Mouse (Mus musculus): ENCODE measurements around the gene Tspan11.

DNA sequence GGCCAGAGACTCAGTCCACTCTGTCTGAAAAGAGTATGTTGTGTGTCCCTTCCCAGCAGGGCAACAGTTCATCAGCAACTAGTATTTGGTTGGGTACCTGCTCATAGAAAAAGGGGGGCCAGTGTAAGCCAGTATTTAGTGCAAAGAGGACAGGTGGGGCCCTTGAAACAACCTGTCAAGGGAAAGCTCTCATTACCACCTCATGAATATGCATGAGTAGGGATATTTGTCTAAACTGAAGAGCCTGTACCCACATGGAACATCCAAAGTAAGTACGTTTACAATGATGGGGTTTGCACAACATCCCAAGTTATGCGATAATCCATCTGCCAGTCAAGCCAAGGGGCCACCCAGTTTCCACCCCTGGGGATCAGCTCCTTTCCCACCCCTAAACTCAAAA, 47.9 kb upstream of the Tspan11 start:
- no peak for TF ChIP-seq CTCF (IDR thresholded peaks at IDR 0.05; ENCODE audit: insufficient read depth, low read length)
- TF ChIP-seq POLR2A (IDR thresholded peaks at IDR 0.05; ENCODE audit: borderline replicate concordance, extremely low read depth, low read depth, low read length): no peak

All from lung, adult 2 months (tissue).